Mouse (Mus musculus) hindbrain, embryonic 10.5 days (tissue): ENCODE measurements at regions not wholly inside any gene's neighbourhood (a gene's known extent, or its start where the extent isn't known, plus 50 kb on each side); places are given as distances from the start of the nearest gene placed in this dataset.

Source experiments
- DNase-seq: peaks from one replicate; pipeline ENCODE4 v3.0.0-alpha.2; 2017; ENCODE audit warnings: low spot score
- H3K27ac ChIP-seq: fragments of 300-500 bp; sonication (generic); 2 replicates; pipeline ENCODE4 v1.5.1; 2016; ENCODE audit warnings: mild to moderate bottlenecking, moderate library complexity
- H3K27me3 ChIP-seq: fragments of 300-500 bp; sonication (generic); 2 replicates; pipeline ENCODE4 v1.6.1; 2016; ENCODE audit warnings: mild to moderate bottlenecking; ENCODE audit not compliant: poor library complexity, insufficient read depth, severe bottlenecking
- H3K36me3 ChIP-seq: fragments of 300-500 bp; sonication (generic); 2 replicates; pipeline ENCODE4 v1.6.1; 2016; ENCODE audit warnings: mild to moderate bottlenecking, moderate library complexity
- H3K4me1 ChIP-seq: fragments of 300-500 bp; sonication (generic); replicated peaks from 2 replicates; pipeline ENCODE4 v1.6.1; 2016; ENCODE audit warnings: mild to moderate bottlenecking
- H3K4me3 ChIP-seq: fragments of 300-500 bp; sonication (generic); 2 replicates; pipeline ENCODE4 v1.5.1; 2016; ENCODE audit warnings: mild to moderate bottlenecking, moderate library complexity
- H3K9me3 ChIP-seq: fragments of 300-500 bp; sonication (generic); 2 replicates; pipeline ENCODE4 v1.6.1; 2016; ENCODE audit warnings: mild to moderate bottlenecking, moderate library complexity
- WGBS: fragments of 180-500 bp; shearing (Covaris S2); methylation state at CpG from one replicate; pipeline ENCODE4 v1.1.7; 2016; 5-methylcytosine and 5-hydroxymethylcytosine counted together

DNA sequence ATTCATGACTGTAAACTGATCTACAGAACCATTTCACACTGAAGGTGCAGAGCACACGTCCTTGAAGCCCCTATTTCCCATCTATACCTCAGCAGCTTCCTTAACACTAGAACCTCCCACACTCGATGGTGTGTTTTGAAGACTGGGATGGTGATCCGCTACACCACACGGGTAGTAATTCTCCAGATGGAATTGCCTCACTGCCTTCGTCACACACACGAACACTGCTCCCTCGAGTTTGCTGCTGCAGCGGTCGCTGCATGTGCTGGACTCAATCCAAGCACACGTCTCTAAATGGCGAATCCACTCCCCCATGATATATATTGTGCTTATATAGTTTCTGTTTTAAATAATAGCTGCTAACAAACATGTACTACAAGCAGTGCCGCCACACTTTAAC is 117.0 kb downstream of the Wscd1 start:
- Histone ChIP-seq H3K4me1 (peaks cover 8% of the 10 kb centered on the region), H3K27ac (no peak overlapping the region), H3K27me3 (no peaks in the 10 kb centered on the region), H3K36me3 (no peaks in the 10 kb centered on the region), H3K4me3 (no peak overlapping the region), H3K9me3 (no peaks in the 10 kb centered on the region)
- no peak for DNase-seq
- WGBS: 92% methylated on average over 12 of the region's 12 CpGs

GRCm38 (mm10) chr11:71857926-71858325 is 108.2 kb downstream of the Wscd1 start:
- WGBS: 87% methylated on average over 8 of the region's 8 CpGs
- DNase-seq: no peak
- Histone ChIP-seq H3K4me3 (no peak overlapping the region), H3K27ac (no peak overlapping the region), H3K36me3 (no peaks in the 10 kb centered on the region), H3K27me3 (no peaks in the 10 kb centered on the region), H3K4me1 (no peaks in the 10 kb centered on the region), H3K9me3 (no peaks in the 10 kb centered on the region)

DNA sequence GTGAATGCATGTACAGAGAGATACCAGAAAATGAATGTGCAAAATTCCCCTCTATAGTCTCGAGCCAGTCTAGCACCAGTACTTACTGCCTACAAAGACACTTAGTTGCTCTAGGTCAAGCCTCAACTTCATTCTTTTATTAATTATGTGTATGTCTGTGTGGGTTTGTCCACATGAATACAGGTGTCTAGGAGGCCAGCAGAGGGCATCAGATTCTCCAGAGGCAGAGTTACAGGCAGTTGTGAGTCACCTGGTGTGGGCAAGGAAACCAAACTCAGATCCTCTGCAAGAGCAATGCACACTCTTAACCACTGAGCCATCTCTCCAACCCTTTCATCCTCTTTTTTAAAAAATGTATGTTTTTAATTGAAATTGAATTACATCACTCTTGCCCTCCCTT is 105.8 kb downstream of the Wscd1 start:
- Histone ChIP-seq H3K27me3 (no peaks in the 10 kb centered on the region), H3K36me3 (no peaks in the 10 kb centered on the region), H3K4me1 (no peaks in the 10 kb centered on the region), H3K9me3 (no peaks in the 10 kb centered on the region), H3K4me3 (no peak overlapping the region), H3K27ac (no peak overlapping the region)
- 85% methylated on average over 1 of the region's 1 CpGs for WGBS
- DNase-seq: no peak

DNA sequence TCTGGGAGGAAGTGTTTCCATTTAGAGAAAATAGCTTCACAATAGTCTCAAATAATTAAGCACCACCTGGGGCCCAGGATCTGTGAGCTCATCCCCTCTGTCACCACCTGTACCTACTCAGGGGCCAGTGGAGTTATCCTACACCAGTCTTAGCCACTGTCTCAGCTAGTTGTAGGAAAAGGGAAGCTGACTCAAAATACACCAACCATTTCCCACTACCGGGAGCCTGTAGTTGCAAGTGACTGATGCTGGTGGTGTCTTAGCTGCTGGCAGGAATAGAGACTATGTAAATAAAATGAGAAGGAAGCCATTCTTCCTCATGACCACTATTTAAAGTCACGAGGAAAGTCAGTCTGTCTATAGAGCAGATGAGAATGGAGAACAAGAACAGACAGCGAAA is 105.3 kb downstream of the Wscd1 start:
- 90% methylated on average over 3 of the region's 3 CpGs for whole genome bisulfite sequencing
- Histone ChIP-seq H3K27ac (no peak overlapping the region), H3K27me3 (no peaks in the 10 kb centered on the region), H3K4me3 (no peak overlapping the region), H3K36me3 (no peaks in the 10 kb centered on the region), H3K9me3 (no peaks in the 10 kb centered on the region), H3K4me1 (no peaks in the 10 kb centered on the region)
- DNase-seq: no peak

GRCm38 (mm10) chr11:71847684-71848367 is 98.1 kb downstream of the Wscd1 start:
- WGBS: 67% methylated on average over 9 of the region's 9 CpGs
- Histone ChIP-seq H3K27me3 (no peaks in the 10 kb centered on the region), H3K27ac (no peak overlapping the region), H3K4me3 (no peak overlapping the region), H3K9me3 (no peaks in the 10 kb centered on the region), H3K4me1 (no peaks in the 10 kb centered on the region), H3K36me3 (no peaks in the 10 kb centered on the region)
- no peak for DNase-seq

DNA sequence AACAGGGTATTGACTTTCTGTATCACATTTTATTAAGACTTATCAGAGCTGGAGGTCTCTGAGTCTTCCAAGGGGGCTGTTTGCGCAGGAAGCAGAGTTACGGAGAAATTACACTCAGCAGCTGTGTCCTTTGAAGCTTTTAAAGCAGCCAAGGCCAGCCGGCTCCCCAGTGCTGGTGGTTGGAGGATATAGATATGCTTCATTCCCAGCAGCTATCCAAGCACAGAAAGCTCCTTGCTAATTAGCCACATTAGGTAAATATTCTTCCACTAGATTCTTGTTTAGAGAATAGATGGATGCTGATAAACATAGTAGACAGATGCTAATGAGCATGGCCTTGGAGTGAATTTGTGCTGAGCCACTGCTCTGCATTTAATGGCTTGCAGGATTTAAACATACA is 96.8 kb downstream of the Wscd1 start:
- Histone ChIP-seq H3K9me3 (no peaks in the 10 kb centered on the region), H3K4me1 (no peaks in the 10 kb centered on the region), H3K4me3 (no peak overlapping the region), H3K27me3 (no peaks in the 10 kb centered on the region), H3K36me3 (no peaks in the 10 kb centered on the region), H3K27ac (no peak overlapping the region)
- 90% methylated on average over 3 of the region's 3 CpGs for WGBS
- DNase-seq: no peak

DNA sequence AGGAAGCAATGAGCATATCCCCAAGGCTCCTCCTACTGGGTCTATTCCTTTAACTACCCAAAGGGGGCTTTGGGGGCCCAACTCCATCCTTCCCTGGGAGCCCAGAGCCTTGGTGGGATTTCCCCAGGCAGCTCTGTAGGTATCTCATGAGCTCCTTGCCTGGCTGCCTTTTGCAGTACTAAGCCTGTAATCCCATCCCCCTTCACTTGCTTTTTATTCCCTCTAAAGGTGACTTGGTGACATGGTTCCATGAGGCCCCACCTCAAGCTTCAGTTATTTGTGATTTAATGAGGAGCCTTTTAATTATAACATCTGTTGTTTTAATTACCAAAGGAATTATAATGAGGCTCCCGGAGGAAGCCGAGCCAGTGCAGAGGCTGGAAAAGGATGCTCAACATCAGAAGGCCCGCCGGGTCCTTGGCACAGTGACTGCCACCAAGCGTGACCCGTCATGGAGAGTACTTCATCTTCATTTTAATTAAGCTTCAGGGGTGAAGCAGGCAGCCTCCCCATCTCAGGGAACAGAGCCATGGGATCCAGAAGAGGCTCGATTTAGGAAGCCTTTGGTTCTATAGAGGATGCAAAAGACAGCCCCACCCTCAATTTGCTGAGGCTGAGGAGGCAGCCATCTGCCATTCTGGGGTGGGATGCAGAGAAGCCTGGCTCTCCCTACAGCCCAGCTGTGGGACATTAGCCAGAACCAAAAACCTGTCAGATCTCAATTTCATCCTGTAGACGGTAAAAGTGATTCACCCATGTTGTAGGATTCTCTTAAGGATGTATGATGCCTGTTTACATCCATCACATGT is 91.1 kb downstream of the Wscd1 start:
- Histone ChIP-seq H3K4me3 (no peak overlapping the region), H3K27me3 (no peaks in the 10 kb centered on the region), H3K4me1 (no peaks in the 10 kb centered on the region), H3K36me3 (no peaks in the 10 kb centered on the region), H3K27ac (no peak overlapping the region), H3K9me3 (no peaks in the 10 kb centered on the region)
- 70% methylated on average over 8 of the region's 8 CpGs for WGBS
- no peak for DNase-seq
